Mouse (Mus musculus): ENCODE results near the gene Ptpn7. TPM values are rescaled to one million over a fixed set of nuclear protein-coding genes. Genes with fewer than 3 reads are reported as not detected.

The Ptpn7 gene
- 56.2 TPM for polyA plus RNA-seq (2017; shearing (Covaris generic))

GRCm38 (mm10) chr1:135132473-135132872 lies at the start of gene Ptpn7:
TSS of gene Ptpn7 (plus strand) at chr1:135132700.

GRCm38 (mm10) chr1:135105124-135105523 lies 27.4 kb upstream of the Ptpn7 start, which contains the start of gene Lgr6:
TSS of gene Lgr6 (minus strand) at chr1:135105276.

GRCm38 (mm10) chr1:135146077-135146945 lies 13.8 kb downstream of the Ptpn7 start, which contains the start of gene Arl8a:
TSS of gene Arl8a (plus strand) at chr1:135146824.

DNA sequence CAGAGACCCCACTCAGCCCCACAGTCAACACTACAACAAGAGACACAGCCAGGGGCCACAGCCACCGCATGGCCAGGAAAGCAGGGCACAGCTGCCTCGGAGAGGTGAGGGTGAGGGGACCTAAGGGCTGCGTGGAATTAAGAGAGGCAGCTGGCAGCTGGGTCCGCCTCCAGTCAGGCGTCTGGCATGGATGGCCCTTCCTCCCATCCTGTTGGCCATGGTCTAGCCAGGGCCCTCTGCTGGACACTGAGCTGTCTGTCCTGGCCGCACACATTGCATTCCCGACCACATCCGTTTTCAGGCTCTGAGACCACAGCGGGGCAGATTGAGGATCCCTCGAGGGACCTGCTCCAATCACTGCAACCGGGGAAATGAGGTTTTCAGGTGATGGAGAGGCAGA lies 34.9 kb downstream of the Ptpn7 start, which contains the start of gene Gpr37l1:
Gene Gpr37l1 (minus strand): TSS at position 247 of the 400 bp plus-strand sequence.

Other genes starting within 250 kb of the Ptpn7 start
- gene Ppp1r12b, start 176.8 kb upstream of the Ptpn7 start, polyA plus RNA-seq (2017; shearing (Covaris generic)) = 16.3 TPM
- 4.9 TPM for gene Ube2t, start 170.1 kb upstream of the Ptpn7 start, polyA plus RNA-seq (2017; shearing (Covaris generic))
- 0.14 TPM for gene Lgr6, start 27.4 kb upstream of the Ptpn7 start, polyA plus RNA-seq (2017; shearing (Covaris generic))
- gene Arl8a, start 14.1 kb downstream of the Ptpn7 start, polyA plus RNA-seq (2017; shearing (Covaris generic)) = 51.7 TPM
- gene Gpr37l1, start 35.0 kb downstream of the Ptpn7 start, polyA plus RNA-seq (2017; shearing (Covaris generic)) = not detected
- not detected for gene Elf3, start 125.9 kb downstream of the Ptpn7 start, polyA plus RNA-seq (2017; shearing (Covaris generic))
- 10.3 TPM for gene Rnpep, start 151.4 kb downstream of the Ptpn7 start, polyA plus RNA-seq (2017; shearing (Covaris generic))
- 123 TPM for gene Timm17a, start 181.1 kb downstream of the Ptpn7 start, polyA plus RNA-seq (2017; shearing (Covaris generic))
- gene Lmod1, start 192.1 kb downstream of the Ptpn7 start, polyA plus RNA-seq (2017; shearing (Covaris generic)) = not detected
- gene Shisa4, start 242.5 kb downstream of the Ptpn7 start, polyA plus RNA-seq (2017; shearing (Covaris generic)) = not detected

All from naive thymus-derived CD4-positive, alpha-beta T cell, adult 5 months (primary cell).